Mouse (Mus musculus): ENCODE measurements around the gene Nptn. TPM values are rescaled to one million over a fixed set of nuclear protein-coding genes. Genes with fewer than 3 reads are reported as not detected.

Gene Nptn
- 64.0 TPM for polyA plus RNA-seq (2017; shearing (Covaris generic))

GRCm38 (mm10) chr9:58581958-58582540, at the start of gene Nptn:
Gene Nptn (plus strand): TSS chr9:58582240.

GRCm38 (mm10) chr9:58554908-58555684, 26.9 kb upstream of the Nptn start, which contains the start of gene Cd276:
Gene Cd276 (minus strand): TSS chr9:58555437.

Other genes with a start within 250 kb of the Nptn start
- gene Tbc1d21, start 211.8 kb upstream of the Nptn start, polyA plus RNA-seq (2017; shearing (Covaris generic)): not detected
- not detected for gene Insyn1, start 93.6 kb upstream of the Nptn start, polyA plus RNA-seq (2017; shearing (Covaris generic))
- not detected for gene Cd276, start 26.8 kb upstream of the Nptn start, polyA plus RNA-seq (2017; shearing (Covaris generic))
- gene Rec114, start 161.7 kb downstream of the Nptn start, polyA plus RNA-seq (2017; shearing (Covaris generic)): 1.5 TPM
- gene Hcn4, start 241.2 kb downstream of the Nptn start, polyA plus RNA-seq (2017; shearing (Covaris generic)): not detected